Mouse (Mus musculus) C2C12 (cell line): Measurements from ENCODE around the gene Sec24a. TPM values are rescaled to one million over a fixed set of nuclear protein-coding genes. Genes with fewer than 3 reads are reported as not detected.

ENCODE experiments used
- H3K27me3 ChIP-seq: one replicate; pipeline ENCODE4 v1.6.1; 2011; ENCODE audit not compliant: control insufficient read depth, insufficient read depth, insufficient read length
- H3K36me3 ChIP-seq: one replicate; pipeline ENCODE4 v1.6.1; 2011; ENCODE audit not compliant: control insufficient read depth, insufficient read depth
- H3K4me3 ChIP-seq: one replicate; pipeline ENCODE4 v1.5.1; 2011; ENCODE audit warnings: mild to moderate bottlenecking, control low read depth; ENCODE audit not compliant: poor library complexity, insufficient read depth, severe bottlenecking
- H3K79me2 ChIP-seq: one replicate; pipeline ENCODE4 v1.6.1; 2011; ENCODE audit not compliant: control insufficient read depth, insufficient read depth
- H3K79me3 ChIP-seq: one replicate; pipeline ENCODE4 v1.6.1; 2011; ENCODE audit warnings: low read depth, control low read depth
- H3ac ChIP-seq: one replicate; pipeline ENCODE3; 2011; ENCODE audit warnings: low read depth; ENCODE audit not compliant: control insufficient read depth, insufficient read length
- CEBPB ChIP-seq: IDR thresholded peaks from one replicate; pipeline ENCODE4 v1.6.1; 2011; ENCODE audit warnings: low read depth, mild to moderate bottlenecking, control low read depth, moderate library complexity
- CTCF ChIP-seq: IDR thresholded peaks from one replicate; pipeline ENCODE4 v1.5.1; 2011; ENCODE audit not compliant: control insufficient read depth, insufficient read depth, insufficient read length
- FOSL1 ChIP-seq: IDR thresholded peaks from one replicate; pipeline ENCODE4 v1.8.0; 2011; ENCODE audit warnings: mild to moderate bottlenecking, low read length; ENCODE audit not compliant: poor library complexity, insufficient read depth, severe bottlenecking
- MAX ChIP-seq: IDR thresholded peaks from one replicate; pipeline ENCODE4 v1.6.1; 2011; ENCODE audit warnings: mild to moderate bottlenecking, control low read depth
- MYOD1 ChIP-seq: IDR thresholded peaks from one replicate; pipeline ENCODE4 v1.6.1; 2011; ENCODE audit warnings: low read depth; ENCODE audit not compliant: control insufficient read depth, insufficient read length
- MYOG ChIP-seq: IDR thresholded peaks from one replicate; pipeline ENCODE4 v1.6.1; 2011; ENCODE audit not compliant: control insufficient read depth, insufficient read length; ENCODE audit errors: extremely low read depth
- USF1 ChIP-seq: IDR thresholded peaks from one replicate; pipeline ENCODE4 v1.6.1; 2011; ENCODE audit warnings: low read depth, mild to moderate bottlenecking, control low read depth, moderate library complexity
- polyA plus RNA-seq: library from polyadenylated mRNA; unstranded; fragments of >200 nt; fragmentation: generic; extraction: Trizol; gene quantifications from one replicate; pipeline ENCODE4 v1.2.1, GENCODE M21; 2012; ENCODE audit warnings: missing spikeins

The Sec24a gene
- polyA plus RNA-seq, 1 experiment = 6.2 TPM

GRCm38 (mm10) chr11:51688330-51689328, 74.8 kb downstream of the Sec24a start, which contains the start of gene 0610009B22Rik:
Gene 0610009B22Rik, minus strand, starts transcription at chr11:51688874.
- Histone ChIP-seq H3ac (peak within 1 kb of the TSS; percentile 75), H3K36me3 (peaks cover 43% of the 10 kb centered on the region), H3K79me2 (peaks cover 20% of the 10 kb centered on the region), H3K27me3 (no peaks in the 10 kb centered on the region), H3K4me3 (peak within 1 kb of the TSS; percentile 77), H3K79me3 (peaks cover 4% of the 10 kb centered on the region)
- TF ChIP-seq USF1 (peak; percentile 1), MAX (peak; percentile 57), CEBPB (peak; percentile 28), FOSL1 (no peak), CTCF (no peak)

- peaks cover 6% of the 10 kb centered on the region for H3K79me2 ChIP-seq
- peaks cover 15% of the 10 kb centered on the region for H3K36me3 ChIP-seq
- peak overlapping the region; percentile 14 for H3ac ChIP-seq
- TF ChIP-seq CEBPB = no peak
- TF ChIP-seq USF1 = no peak
- no peak for TF ChIP-seq MAX
- no peak for TF ChIP-seq MYOD1
- no peak for TF ChIP-seq FOSL1
- no peak for TF ChIP-seq CTCF
- no peak for TF ChIP-seq MYOG
- H3K4me3 ChIP-seq = no peak overlapping the region
- H3K79me3 ChIP-seq = no peaks in the 10 kb centered on the region
- no peaks in the 10 kb centered on the region for H3K27me3 ChIP-seq
Measured at GRCm38 (mm10) chr11:51681976-51682374, 81.5 kb downstream of the Sec24a start.

GRCm38 (mm10) chr11:51681324-51681975, 82.0 kb downstream of the Sec24a start:
- Histone ChIP-seq H3K36me3 (peaks cover 15% of the 10 kb centered on the region), H3ac (peak overlapping the region; percentile 30), H3K79me3 (no peaks in the 10 kb centered on the region), H3K79me2 (peaks cover under 1% of the 10 kb centered on the region), H3K4me3 (no peak overlapping the region), H3K27me3 (no peaks in the 10 kb centered on the region)
- TF ChIP-seq MYOD1 (no peak), MYOG (no peak), CTCF (peak; percentile 75)

- H3K27me3 ChIP-seq = no peaks in the 10 kb centered on the region
- H3K36me3 ChIP-seq = no peaks in the 10 kb centered on the region
- TF ChIP-seq MYOG (no peak), FOSL1 (no peak), CEBPB (no peak), CTCF (no peak), MYOD1 (no peak), MAX (no peak), USF1 (no peak)
- H3K79me2 ChIP-seq = no peaks in the 10 kb centered on the region
- no peak overlapping the region for H3K4me3 ChIP-seq
- H3ac ChIP-seq = no peak overlapping the region
- H3K79me3 ChIP-seq = no peaks in the 10 kb centered on the region
Measured at GRCm38 (mm10) chr11:51679466-51679865, 84.0 kb downstream of the Sec24a start.

GRCm38 (mm10) chr11:51677737-51678418, 85.6 kb downstream of the Sec24a start:
- TF ChIP-seq CEBPB (no peak), MYOD1 (no peak), MYOG (no peak), FOSL1 (no peak), MAX (no peak), CTCF (no peak), USF1 (no peak)
- no peak overlapping the region for H3ac ChIP-seq
- H3K79me3 ChIP-seq = no peaks in the 10 kb centered on the region
- H3K4me3 ChIP-seq = no peak overlapping the region
- H3K36me3 ChIP-seq = no peaks in the 10 kb centered on the region
- H3K27me3 ChIP-seq = no peaks in the 10 kb centered on the region
- no peaks in the 10 kb centered on the region for H3K79me2 ChIP-seq

- no peaks in the 10 kb centered on the region for H3K79me3 ChIP-seq
- no peaks in the 10 kb centered on the region for H3K36me3 ChIP-seq
- H3K4me3 ChIP-seq = no peak overlapping the region
- H3K27me3 ChIP-seq = no peaks in the 10 kb centered on the region
- no peak overlapping the region for H3ac ChIP-seq
- TF ChIP-seq CEBPB = no peak
- no peaks in the 10 kb centered on the region for H3K79me2 ChIP-seq
Measured at GRCm38 (mm10) chr11:51675386-51675785, 88.0 kb downstream of the Sec24a start.
